Mouse (Mus musculus): ENCODE data around the gene Wdr48. TPM values are rescaled to one million over a fixed set of nuclear protein-coding genes. Genes with fewer than 3 reads are reported as not detected.

The Wdr48 gene
- total RNA-seq, 1 experiment from 2014 or later, result 40.1 TPM

DNA sequence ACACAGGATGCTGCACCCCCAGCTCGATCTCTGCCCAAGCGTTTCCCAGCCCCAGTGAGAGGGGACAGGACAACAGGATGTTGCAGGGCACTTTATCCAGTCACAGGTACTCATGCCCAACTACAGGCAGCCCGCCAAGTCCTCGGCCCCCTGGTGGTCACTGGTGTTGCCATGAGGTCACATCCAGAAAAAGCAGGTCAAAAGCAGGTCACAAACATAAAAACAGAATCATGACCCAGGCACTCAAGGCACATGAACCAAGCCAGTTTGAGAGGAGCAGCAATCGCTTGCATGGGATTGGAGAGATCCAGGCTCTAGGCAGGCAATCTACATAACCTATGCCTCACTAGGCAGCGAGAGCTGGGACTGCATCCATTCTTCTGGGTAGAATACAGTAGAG lies 75.5 kb downstream of the Wdr48 start:
- peak; percentile 88 for DNase-seq

DNA sequence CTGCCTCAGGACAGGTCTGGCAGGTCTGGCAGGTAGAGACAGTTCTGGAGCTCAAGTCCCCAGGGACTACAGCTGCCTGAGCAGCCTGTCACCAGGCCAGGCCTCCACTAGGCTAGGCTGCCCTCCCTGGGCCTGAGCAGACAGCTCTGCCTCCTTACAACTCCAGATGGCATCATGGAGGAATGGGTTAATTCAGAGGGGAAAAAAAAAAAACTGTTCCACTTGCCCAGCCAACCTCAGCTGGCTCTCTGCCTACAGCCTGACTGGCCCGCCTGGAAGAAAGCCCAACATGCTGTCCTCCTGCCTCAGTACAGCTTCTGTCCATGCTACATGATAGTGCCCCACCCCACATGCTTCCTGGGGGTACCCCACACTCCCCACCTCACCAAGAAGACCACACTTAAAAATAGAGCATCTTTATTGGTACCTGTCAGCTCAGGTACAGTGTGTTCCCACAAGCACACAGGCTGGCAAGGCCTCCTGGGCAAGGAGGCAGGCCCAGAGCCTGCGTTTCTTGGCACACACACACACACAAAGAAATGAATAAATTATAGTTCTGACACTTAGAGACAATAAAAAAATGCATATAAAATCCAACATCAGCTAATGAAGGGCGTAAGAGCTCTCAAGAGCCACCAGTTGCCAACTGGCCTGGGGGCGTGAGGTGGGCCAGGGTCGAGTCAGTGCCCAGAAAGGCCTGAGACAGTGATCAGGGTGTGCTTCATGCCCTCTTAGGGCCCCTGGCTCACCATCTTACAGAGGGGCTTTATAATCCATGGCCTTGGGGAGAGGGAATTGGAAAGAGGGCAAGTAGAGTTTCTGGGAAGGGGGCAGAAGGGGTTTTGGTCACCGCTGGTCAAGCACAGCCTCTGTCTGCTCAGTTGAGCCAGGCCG lies 76.3 kb downstream of the Wdr48 start:
- peak; percentile 60 for DNase-seq

DNA sequence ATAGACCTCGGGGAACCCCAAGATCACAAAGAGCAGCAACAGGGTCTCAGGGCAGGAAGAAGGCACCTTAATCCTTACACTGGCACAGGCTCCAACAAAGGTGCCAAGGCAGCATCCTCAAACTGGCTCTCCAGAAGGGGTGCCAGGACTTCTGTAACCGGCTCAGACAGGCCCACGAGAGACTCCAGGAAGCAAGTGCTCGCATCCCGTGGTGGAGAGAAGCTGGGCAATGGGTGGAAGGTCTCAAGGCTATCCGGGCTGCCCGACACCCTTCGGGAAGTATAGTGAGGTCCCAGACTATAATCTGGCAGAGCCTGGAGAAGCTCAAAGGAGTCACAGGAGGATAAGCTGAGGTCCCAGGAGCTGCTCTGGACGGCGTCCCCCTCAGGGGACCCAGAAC lies 77.5 kb downstream of the Wdr48 start:
- peak; percentile 2 for DNase-seq

DNA sequence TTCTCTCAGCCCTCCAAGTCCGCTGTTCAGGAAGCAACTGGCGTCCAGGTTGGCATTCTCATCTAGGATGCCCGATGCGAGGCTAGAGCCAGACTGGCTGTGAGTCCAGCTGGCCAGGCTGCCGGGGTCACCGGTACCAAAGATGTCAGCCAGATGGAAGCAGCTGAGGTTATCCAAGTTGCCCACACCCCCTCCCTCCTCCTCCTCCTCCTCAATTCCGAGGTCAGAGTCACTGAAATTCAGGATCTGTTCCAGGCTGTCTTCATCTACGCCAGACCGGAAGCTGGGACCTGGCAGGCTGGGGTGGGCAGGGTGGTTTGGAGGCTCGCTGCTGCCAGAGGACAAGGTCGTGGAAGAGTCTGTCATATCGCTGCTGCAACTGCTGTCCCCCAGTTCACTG lies 77.9 kb downstream of the Wdr48 start:
- peak; percentile 40 for DNase-seq

DNA sequence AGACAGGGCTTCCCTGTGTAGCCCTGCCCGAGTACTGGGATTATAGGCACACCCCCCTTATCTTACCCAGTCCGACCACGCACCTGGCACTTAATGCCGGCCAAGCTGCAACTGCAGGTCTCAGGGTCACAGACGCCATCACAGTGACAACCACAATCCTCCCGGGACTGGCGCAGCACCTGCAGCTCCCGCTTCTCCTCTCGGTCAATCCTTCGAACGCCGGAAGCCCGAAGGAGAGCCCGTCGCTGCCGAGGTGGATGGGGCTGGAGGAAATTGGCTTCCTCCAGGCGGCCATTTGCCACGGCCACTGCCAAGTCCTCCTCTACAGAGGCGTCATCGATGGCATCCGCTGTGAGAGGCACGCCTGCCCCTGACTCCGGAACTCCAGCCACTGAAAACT lies 78.6 kb downstream of the Wdr48 start:
- no peak for DNase-seq

DNA sequence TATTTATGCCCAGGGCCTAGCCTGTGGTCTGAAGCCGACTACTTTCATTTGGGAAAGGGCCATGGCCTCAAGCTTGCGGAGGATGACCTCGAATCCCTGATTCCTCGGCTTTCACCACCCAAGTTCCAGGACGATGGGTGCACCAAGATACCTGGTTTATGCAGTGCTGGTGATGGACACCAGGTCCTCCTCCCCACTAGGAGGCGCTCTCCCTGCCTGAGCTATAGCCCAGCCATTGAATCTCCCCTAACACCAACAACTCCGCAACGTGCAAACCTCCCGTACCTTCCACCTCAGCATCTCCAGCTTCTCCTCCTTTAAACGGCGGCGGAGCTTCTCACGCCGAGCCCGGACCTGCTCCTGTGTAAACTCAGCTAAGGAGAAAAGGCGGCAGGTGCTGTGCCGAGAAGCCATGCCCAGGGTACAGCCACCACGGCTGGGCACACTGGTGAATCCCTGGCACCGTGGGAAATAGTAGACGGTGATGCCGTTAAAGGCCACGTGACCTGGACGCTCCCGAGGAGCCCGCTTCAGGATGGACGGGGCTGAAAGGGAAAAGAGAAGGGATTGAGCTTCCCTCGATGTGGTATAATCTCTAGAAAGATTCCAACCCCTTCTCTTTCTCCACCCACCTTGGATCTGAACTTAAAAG lies 79.3 kb downstream of the Wdr48 start:
- DNase-seq, result peak; percentile 52

DNA sequence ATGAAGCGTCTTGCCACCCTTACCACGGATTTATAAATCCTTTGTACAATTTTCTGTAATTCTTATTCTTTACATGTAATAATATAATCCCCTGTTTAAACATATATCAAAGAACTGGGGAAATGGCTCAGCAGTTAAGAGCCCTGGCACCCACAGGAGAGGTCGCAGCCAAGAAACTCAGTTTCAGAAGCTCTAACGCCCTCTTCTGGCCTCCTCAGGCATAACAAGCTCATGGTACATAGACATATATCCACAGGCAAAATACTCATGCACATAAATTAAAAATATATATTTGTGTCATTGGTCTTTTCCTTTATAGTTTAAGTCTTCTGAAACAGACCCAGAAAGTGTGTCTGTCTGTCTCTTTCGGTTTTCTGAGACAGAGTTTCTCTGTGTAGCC lies 79.9 kb downstream of the Wdr48 start:
- peak; percentile 27 for DNase-seq

DNA sequence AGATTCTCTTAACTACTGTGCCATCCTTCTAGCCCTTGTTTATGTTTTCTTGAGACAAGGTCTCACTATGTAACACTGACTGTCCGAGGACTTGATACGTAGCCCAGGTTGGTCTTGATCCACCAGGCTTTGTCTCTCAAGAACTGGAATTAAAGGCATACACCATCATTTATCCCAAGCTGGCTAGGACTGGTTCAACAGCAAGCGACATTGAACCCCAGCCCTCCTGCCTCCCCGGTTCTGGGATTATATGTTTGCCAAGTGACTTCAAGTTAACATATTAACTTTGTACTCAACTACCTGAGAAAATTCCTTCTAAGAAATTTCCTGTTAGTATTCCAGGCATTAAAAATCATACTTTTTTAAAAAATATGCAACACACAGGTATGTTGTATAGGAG lies 80.6 kb downstream of the Wdr48 start:
- DNase-seq, result no peak

Other genes starting within 250 kb of the Wdr48 start
- gene Scn10a, start 175.6 kb upstream of the Wdr48 start, total RNA-seq (2021), result not detected in 2 replicates
- gene Scn11a, start 69.4 kb upstream of the Wdr48 start, total RNA-seq (2021), result 0.04 TPM in 1 of 2 replicates, not detected in the other
- gene Gorasp1, start 42.7 kb downstream of the Wdr48 start, total RNA-seq (2021), result 17.0 and 22.3 TPM in 2 replicates
- gene Ttc21a, start 42.7 kb downstream of the Wdr48 start, total RNA-seq (2021), result 0.11 TPM in 2 replicates
- gene Csrnp1, start 89.8 kb downstream of the Wdr48 start, total RNA-seq (2021), result 17.8 and 24.5 TPM in 2 replicates
- gene Xirp1, start 128.7 kb downstream of the Wdr48 start, total RNA-seq (2021), result 0.22 and 0.30 TPM in 2 replicates
- gene Cx3cr1, start 175.0 kb downstream of the Wdr48 start, total RNA-seq (2021), result 2.4 and 3.8 TPM in 2 replicates
- 0.41 TPM in 1 of 2 replicates, not detected in the other for gene Ccr8, start 197.2 kb downstream of the Wdr48 start, total RNA-seq (2021)
- 21.6 and 22.6 TPM in 2 replicates for gene Slc25a38, start 215.5 kb downstream of the Wdr48 start, total RNA-seq (2021)
- gene Rpsa, start 232.8 kb downstream of the Wdr48 start, total RNA-seq (2021), result 729 and 883 TPM in 2 replicates